Mouse (Mus musculus): ENCODE measurements around the gene Tcf15. TPM values are rescaled to one million over a fixed set of nuclear protein-coding genes. Genes with fewer than 3 reads are reported as not detected.
A peak's percentile ranks its signal among the peaks of the same experiment; 100 is the strongest.

The Tcf15 gene
- polyA plus RNA-seq, 1 experiment from 2014 or later: 5.7 TPM

DNA sequence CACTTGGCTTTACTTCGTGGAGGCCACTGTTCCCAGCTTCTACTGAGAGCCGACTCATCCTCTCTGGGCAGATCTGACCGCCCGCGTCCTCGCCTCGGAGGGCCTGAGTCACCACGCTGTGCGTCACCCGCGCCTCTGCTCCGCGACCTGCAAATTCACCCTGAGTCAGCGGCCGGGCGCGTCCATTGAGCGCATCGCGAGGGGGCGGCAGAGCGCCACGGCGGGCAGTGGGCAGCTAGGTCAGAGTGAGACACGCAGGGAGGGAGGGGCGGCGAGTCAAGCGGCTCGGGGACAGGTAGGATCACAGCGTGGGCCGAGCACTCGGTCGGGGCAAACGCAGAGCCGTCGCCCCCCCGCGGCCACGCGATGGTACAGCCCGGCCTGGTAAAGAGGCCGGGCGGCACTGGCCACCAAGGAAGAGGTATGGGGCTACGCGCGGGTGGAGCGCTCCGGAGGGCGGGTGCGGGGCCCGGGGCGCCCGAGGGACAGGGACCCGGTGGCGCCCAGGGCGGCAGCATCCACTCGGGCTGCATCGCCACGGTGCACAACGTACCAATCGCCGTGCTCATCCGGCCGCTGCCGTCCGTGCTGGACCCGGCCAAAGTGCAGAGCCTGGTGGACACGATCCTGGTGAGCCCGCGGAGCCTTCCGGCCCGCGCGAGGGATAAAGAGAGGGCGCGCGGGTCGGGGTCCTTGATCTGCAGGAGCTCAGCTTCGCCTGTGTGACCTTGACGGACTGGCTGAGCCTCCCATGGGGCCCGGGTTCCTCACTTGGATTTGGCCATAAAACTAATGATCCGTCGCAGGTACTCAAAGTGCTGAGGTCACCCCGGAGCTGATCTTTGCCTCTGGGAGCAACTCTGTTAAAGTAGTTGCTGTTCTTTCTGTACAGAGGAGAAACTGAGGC is 37.8 kb upstream of the Tcf15 start, which contains the start of gene Srxn1:
Gene Srxn1 (plus strand): TSS at position 199 of the 907 bp plus-strand sequence.
- H3K9me3 ChIP-seq (replicated peaks; ENCODE audit: control insufficient read depth, low read length): no peaks in the 10 kb centered on the region
- H3K4me1 ChIP-seq (ENCODE audit: control insufficient read depth, insufficient read depth, low read length): peaks cover 5% of the 10 kb centered on the region; the same call in 1 of the 2 replicates
- H3K27me3 ChIP-seq (ENCODE audit: control insufficient read depth, insufficient read depth, low read length): no peaks in the 10 kb centered on the region
- H3K36me3 ChIP-seq (ENCODE audit: control insufficient read depth, insufficient read depth, low read length): no peaks in the 10 kb centered on the region
- peak within 1 kb of the TSS; percentile 79 for H3K4me3 ChIP-seq (replicated peaks; ENCODE audit: low read length)
- peak within 1 kb of the TSS; percentile 89 for H3K9ac ChIP-seq (ENCODE audit: low read length)
- 0 out of 2 replicates have a peak within 1 kb of the TSS, but pooled peaks have one; percentile 34 for H3K27ac ChIP-seq (ENCODE audit: low read length)
- H3K4me2 ChIP-seq (ENCODE audit: low read depth, low read length): peak within 1 kb of the TSS; percentile 84
- 1% methylated on average over 83 of the region's 84 CpGs for WGBS
- ATAC-seq (ENCODE audit: insufficient read depth, low FRiP score): peak; percentile 91

DNA sequence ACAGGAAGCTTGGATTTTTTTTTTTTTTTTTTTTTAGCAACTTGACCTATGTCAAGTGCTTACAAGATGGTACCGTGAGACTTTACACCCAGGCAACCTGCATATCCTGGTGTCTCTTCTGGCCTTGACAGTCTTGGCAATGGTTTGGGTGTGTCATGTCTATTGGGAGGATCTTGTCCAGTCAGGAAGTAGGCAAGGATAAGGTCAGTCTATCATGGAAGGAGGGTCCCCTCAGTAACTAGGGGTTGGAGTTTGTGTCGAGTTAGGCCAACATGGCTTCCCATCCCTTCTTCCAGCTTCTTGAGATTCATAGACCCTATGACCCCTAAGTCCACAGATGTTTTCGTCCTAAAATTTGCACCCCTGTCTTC is 37.2 kb upstream of the Tcf15 start:
- WGBS: 86% methylated on average over 3 of the region's 3 CpGs
- H3K27ac ChIP-seq (ENCODE audit: low read length): no peak overlapping the region

DNA sequence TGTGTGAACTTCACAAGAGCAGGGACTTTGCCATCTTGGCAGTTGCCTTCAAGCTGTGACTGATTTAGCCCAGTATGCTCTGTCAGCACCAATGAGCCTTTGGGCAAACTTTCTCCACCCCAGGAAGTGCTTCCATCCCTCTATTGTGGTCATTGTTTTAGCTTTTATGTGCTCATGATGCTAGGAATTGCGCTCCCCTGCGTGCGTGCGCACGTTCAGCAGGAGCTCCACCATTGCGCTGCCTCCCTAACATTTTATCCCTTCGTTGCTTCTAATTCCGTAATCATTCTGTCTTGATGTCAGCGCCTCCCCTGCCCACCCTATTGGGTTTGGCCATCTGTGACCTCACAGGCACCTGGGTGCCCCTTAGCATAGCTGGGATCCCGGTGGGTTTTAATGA is 36.8 kb upstream of the Tcf15 start:
- Histone ChIP-seq H3K4me3 (replicated peaks; ENCODE audit: low read length) (no peak overlapping the region), H3K4me1 (ENCODE audit: control insufficient read depth, insufficient read depth, low read length) (peaks cover 5% of the 10 kb centered on the region; the same call in 1 of the 2 replicates), H3K9me3 (replicated peaks; ENCODE audit: control insufficient read depth, low read length) (no peaks in the 10 kb centered on the region), H3K36me3 (ENCODE audit: control insufficient read depth, insufficient read depth, low read length) (no peaks in the 10 kb centered on the region), H3K27ac (ENCODE audit: low read length) (no peak overlapping the region), H3K9ac (ENCODE audit: low read length) (no peak overlapping the region), H3K4me2 (ENCODE audit: low read depth, low read length) (no peak overlapping the region), H3K27me3 (ENCODE audit: control insufficient read depth, insufficient read depth, low read length) (no peaks in the 10 kb centered on the region)
- WGBS: 94% methylated on average over 10 of the region's 10 CpGs
- no peak for ATAC-seq (ENCODE audit: insufficient read depth, low FRiP score)

More for the DNA sequence above, 37.2 kb upstream of the Tcf15 start:
- Histone ChIP-seq H3K4me1 (ENCODE audit: control insufficient read depth, insufficient read depth, low read length) (peaks cover 5% of the 10 kb centered on the region; the same call in 1 of the 2 replicates), H3K36me3 (ENCODE audit: control insufficient read depth, insufficient read depth, low read length) (no peaks in the 10 kb centered on the region), H3K4me3 (replicated peaks; ENCODE audit: low read length) (peak overlapping the region; percentile 79), H3K27me3 (ENCODE audit: control insufficient read depth, insufficient read depth, low read length) (no peaks in the 10 kb centered on the region), H3K9me3 (replicated peaks; ENCODE audit: control insufficient read depth, low read length) (no peaks in the 10 kb centered on the region), H3K9ac (ENCODE audit: low read length) (no peak overlapping the region; the same call in 1 of the 2 replicates), H3K4me2 (ENCODE audit: low read depth, low read length) (peak overlapping the region; percentile 84)
- ATAC-seq (ENCODE audit: insufficient read depth, low FRiP score): no peak

DNA sequence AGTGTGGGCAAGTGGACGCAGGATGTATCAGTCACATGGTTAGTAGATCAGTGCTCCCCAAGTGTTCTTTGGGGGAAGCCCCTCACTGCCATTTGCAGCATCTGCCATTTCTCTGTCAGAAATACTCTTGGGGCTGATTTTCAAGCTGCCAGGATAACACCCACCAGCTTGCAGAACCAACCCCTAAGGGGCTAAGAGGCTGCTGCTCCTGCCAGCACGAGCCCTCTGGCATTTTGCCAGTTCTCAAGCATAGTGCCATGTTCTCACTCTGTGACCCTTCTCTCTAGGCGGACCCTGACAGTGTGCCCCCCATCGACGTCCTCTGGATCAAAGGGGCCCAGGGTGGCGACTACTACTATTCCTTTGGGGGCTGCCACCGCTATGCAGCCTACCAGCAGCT is 34.7 kb upstream of the Tcf15 start:
- Histone ChIP-seq H3K4me1 (ENCODE audit: control insufficient read depth, insufficient read depth, low read length) (peaks cover 5% of the 10 kb centered on the region; the same call in 1 of the 2 replicates), H3K4me2 (ENCODE audit: low read depth, low read length) (no peak overlapping the region), H3K36me3 (ENCODE audit: control insufficient read depth, insufficient read depth, low read length) (no peaks in the 10 kb centered on the region), H3K9me3 (replicated peaks; ENCODE audit: control insufficient read depth, low read length) (no peaks in the 10 kb centered on the region), H3K27me3 (ENCODE audit: control insufficient read depth, insufficient read depth, low read length) (no peaks in the 10 kb centered on the region), H3K4me3 (replicated peaks; ENCODE audit: low read length) (no peak overlapping the region), H3K27ac (ENCODE audit: low read length) (no peak overlapping the region), H3K9ac (ENCODE audit: low read length) (no peak overlapping the region)
- 82% methylated on average over 7 of the region's 7 CpGs for WGBS
- no peak for ATAC-seq (ENCODE audit: insufficient read depth, low FRiP score)

DNA sequence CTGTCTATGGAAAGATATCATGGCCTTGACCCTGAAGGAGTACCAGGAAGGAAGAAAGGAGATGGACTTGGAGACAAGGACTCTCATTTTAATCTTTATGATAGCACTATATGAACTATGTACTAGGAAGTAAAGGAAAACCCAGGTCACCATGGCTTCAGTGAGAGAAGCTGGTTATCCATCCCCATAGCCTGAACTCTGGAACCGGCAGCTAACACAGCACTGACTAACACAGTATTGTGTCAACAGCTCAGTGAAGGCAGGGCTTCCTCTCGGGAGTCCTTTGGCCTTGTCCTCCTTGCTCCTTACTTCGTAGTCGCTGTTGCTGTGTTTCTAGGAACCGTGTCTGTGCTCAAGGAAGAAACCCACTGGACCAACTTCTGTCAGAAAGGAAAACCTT is 34.0 kb upstream of the Tcf15 start:
- no peak for ATAC-seq (ENCODE audit: insufficient read depth, low FRiP score)
- WGBS: 81% methylated on average over 5 of the region's 5 CpGs
- H3K4me3 ChIP-seq (replicated peaks; ENCODE audit: low read length): no peak overlapping the region
- no peaks in the 10 kb centered on the region for H3K9me3 ChIP-seq (replicated peaks; ENCODE audit: control insufficient read depth, low read length)
- H3K4me2 ChIP-seq (ENCODE audit: low read depth, low read length): no peak overlapping the region
- peaks cover 6% of the 10 kb centered on the region; the same call in 1 of the 2 replicates for H3K4me1 ChIP-seq (ENCODE audit: control insufficient read depth, insufficient read depth, low read length)
- H3K9ac ChIP-seq (ENCODE audit: low read length): no peak overlapping the region
- H3K27me3 ChIP-seq (ENCODE audit: control insufficient read depth, insufficient read depth, low read length): no peaks in the 10 kb centered on the region
- H3K27ac ChIP-seq (ENCODE audit: low read length): no peak overlapping the region
- H3K36me3 ChIP-seq (ENCODE audit: control insufficient read depth, insufficient read depth, low read length): no peaks in the 10 kb centered on the region

DNA sequence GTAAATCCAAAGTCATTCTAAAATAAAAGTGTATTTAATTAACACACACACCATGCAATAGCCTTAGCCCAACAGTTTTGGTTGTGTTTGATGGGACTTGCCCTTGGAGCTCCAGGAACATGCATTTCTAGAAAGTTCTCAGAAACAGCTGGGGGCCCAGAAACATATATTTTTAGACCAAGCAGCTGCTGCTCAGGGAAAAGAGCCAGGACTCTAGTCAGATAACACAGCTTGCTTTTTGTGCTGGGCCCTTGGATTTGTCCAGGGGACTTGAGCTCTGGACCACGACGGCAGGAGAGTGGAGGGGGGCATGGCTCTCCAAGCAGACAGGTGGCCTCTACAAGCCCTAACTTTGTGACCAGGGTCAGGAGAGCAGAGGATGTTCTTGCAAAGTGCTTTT is 32.0 kb upstream of the Tcf15 start:
- H3K4me1 ChIP-seq (ENCODE audit: control insufficient read depth, insufficient read depth, low read length): peaks cover 6% of the 10 kb centered on the region; the same call in 1 of the 2 replicates
- H3K4me3 ChIP-seq (replicated peaks; ENCODE audit: low read length): no peak overlapping the region
- H3K27me3 ChIP-seq (ENCODE audit: control insufficient read depth, insufficient read depth, low read length): no peaks in the 10 kb centered on the region
- ATAC-seq (ENCODE audit: insufficient read depth, low FRiP score): no peak
- H3K36me3 ChIP-seq (ENCODE audit: control insufficient read depth, insufficient read depth, low read length): no peaks in the 10 kb centered on the region
- H3K4me2 ChIP-seq (ENCODE audit: low read depth, low read length): no peak overlapping the region
- no peaks in the 10 kb centered on the region for H3K9me3 ChIP-seq (replicated peaks; ENCODE audit: control insufficient read depth, low read length)
- H3K27ac ChIP-seq (ENCODE audit: low read length): no peak overlapping the region
- H3K9ac ChIP-seq (ENCODE audit: low read length): no peak overlapping the region
- WGBS: 60% methylated on average over 2 of the region's 2 CpGs

DNA sequence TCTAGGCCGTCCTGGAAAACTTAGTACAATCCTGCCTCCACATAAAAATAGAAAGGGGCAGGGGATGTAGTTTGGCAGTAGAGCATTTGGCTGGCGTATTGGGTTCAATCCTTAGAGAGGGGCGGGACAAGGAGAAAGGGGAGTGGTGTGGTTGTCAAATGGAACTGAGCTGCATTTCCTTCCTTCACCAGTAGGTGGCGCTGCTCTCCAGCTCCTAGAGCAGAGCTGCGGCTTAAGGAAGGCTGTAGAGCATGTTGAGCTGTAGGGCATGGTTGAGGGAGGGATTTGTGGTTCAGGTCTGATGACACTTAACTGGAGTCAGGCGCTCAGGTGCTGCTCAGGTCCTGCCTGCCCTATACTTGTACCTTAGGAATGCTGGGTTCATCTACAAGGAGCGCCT is 31.4 kb upstream of the Tcf15 start:
- 8% methylated on average over 7 of the region's 7 CpGs for WGBS
- Histone ChIP-seq H3K9me3 (replicated peaks; ENCODE audit: control insufficient read depth, low read length) (no peaks in the 10 kb centered on the region), H3K27ac (ENCODE audit: low read length) (no peak overlapping the region), H3K4me3 (replicated peaks; ENCODE audit: low read length) (no peak overlapping the region), H3K4me2 (ENCODE audit: low read depth, low read length) (no peak overlapping the region), H3K4me1 (ENCODE audit: control insufficient read depth, insufficient read depth, low read length) (peaks cover 6% of the 10 kb centered on the region; the same call in 1 of the 2 replicates), H3K9ac (ENCODE audit: low read length) (no peak overlapping the region), H3K36me3 (ENCODE audit: control insufficient read depth, insufficient read depth, low read length) (no peaks in the 10 kb centered on the region), H3K27me3 (ENCODE audit: control insufficient read depth, insufficient read depth, low read length) (no peaks in the 10 kb centered on the region)
- peak; percentile 75 for ATAC-seq (ENCODE audit: insufficient read depth, low FRiP score)

DNA sequence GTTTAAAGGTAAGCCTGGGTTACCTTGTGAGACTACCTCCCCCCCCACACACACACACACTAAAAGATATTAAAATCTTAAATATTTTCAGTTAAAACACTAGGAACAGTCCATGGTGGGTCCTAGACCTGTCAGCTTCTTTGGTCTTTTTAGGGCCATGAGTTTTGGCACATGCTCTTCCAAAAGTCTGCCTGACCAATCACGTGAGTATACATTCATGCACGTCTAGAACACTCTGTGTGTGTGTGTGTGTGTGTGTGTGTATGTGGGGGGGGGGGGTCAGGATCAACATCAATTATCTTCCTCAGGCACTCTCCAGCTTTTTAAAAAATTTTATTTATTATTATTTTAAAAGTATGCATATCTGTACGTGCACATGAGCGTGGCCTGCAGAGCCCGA is 30.9 kb upstream of the Tcf15 start:
- 88% methylated on average over 5 of the region's 5 CpGs for WGBS

DNA sequence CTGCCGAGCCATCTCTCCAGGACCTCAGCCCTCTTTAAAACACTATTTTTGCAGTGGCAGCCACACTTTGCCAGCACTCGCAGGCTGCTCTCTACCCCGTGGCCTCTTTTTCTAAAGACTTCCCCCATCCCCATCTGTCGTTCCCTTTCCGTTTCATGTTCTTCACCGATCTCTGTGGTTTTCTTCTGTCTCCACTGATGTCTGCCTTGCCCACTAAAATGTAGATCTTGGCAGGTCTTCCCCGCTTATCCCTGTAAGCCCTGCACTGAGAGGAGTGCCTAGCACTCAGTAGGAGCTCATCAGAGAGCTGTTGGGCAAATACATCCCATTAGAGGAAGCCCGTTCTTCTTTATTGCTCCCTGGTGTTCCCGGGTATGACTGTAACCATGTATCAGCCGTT is 30.4 kb upstream of the Tcf15 start:
- Histone ChIP-seq H3K27me3 (ENCODE audit: control insufficient read depth, insufficient read depth, low read length) (no peaks in the 10 kb centered on the region), H3K4me2 (ENCODE audit: low read depth, low read length) (no peak overlapping the region), H3K4me1 (ENCODE audit: control insufficient read depth, insufficient read depth, low read length) (peaks cover 6% of the 10 kb centered on the region; the same call in 1 of the 2 replicates), H3K27ac (ENCODE audit: low read length) (no peak overlapping the region), H3K4me3 (replicated peaks; ENCODE audit: low read length) (no peak overlapping the region), H3K9me3 (replicated peaks; ENCODE audit: control insufficient read depth, low read length) (no peaks in the 10 kb centered on the region), H3K36me3 (ENCODE audit: control insufficient read depth, insufficient read depth, low read length) (no peaks in the 10 kb centered on the region), H3K9ac (ENCODE audit: low read length) (no peak overlapping the region)
- no peak for ATAC-seq (ENCODE audit: insufficient read depth, low FRiP score)
- 71% methylated on average over 10 of the region's 10 CpGs for WGBS

More for the DNA sequence above, 30.9 kb upstream of the Tcf15 start:
- Histone ChIP-seq H3K9ac (ENCODE audit: low read length) (no peak overlapping the region), H3K36me3 (ENCODE audit: control insufficient read depth, insufficient read depth, low read length) (no peaks in the 10 kb centered on the region), H3K4me2 (ENCODE audit: low read depth, low read length) (no peak overlapping the region), H3K27me3 (ENCODE audit: control insufficient read depth, insufficient read depth, low read length) (no peaks in the 10 kb centered on the region), H3K4me1 (ENCODE audit: control insufficient read depth, insufficient read depth, low read length) (peaks cover 6% of the 10 kb centered on the region; the same call in 1 of the 2 replicates), H3K27ac (ENCODE audit: low read length) (no peak overlapping the region), H3K9me3 (replicated peaks; ENCODE audit: control insufficient read depth, low read length) (no peaks in the 10 kb centered on the region), H3K4me3 (replicated peaks; ENCODE audit: low read length) (no peak overlapping the region)
- no peak for ATAC-seq (ENCODE audit: insufficient read depth, low FRiP score)
